Mouse (Mus musculus) kidney, adult 2 months (tissue): Measurements from ENCODE around the gene Lss. TPM values are rescaled to one million over a fixed set of nuclear protein-coding genes. Genes with fewer than 3 reads are reported as not detected.

ENCODE experiments used
- DNase-seq: peaks from one replicate; pipeline ENCODE4 v3.0.0; 2021
- H3K27ac ChIP-seq: fragments of 200-500 bp; 2 replicates; pipeline ENCODE4 v1.5.1; 2012; ENCODE audit warnings: low read depth, low read length, control low read depth, inconsistent platforms; ENCODE audit not compliant: insufficient read depth
- H3K27me3 ChIP-seq: fragments of 200-500 bp; replicated peaks from 2 replicates; pipeline ENCODE4 v1.6.1; 2012; ENCODE audit warnings: mild to moderate bottlenecking, moderate library complexity, low read length, inconsistent platforms; ENCODE audit not compliant: control insufficient read depth, insufficient read depth
- H3K36me3 ChIP-seq: fragments of 200-500 bp; 2 replicates; pipeline ENCODE4 v1.6.1; 2012; ENCODE audit warnings: mild to moderate bottlenecking, moderate library complexity, low read length, inconsistent platforms; ENCODE audit not compliant: control insufficient read depth, insufficient read depth
- H3K4me1 ChIP-seq: fragments of 200-500 bp; 2 replicates; pipeline ENCODE4 v1.6.1; 2011; ENCODE audit warnings: low read length; ENCODE audit not compliant: control insufficient read depth, insufficient read depth
- H3K4me3 ChIP-seq: fragments of 200-500 bp; 2 replicates; pipeline ENCODE4 v1.5.1; 2011; ENCODE audit warnings: mild to moderate bottlenecking, low read depth, low read length, control low read depth; ENCODE audit not compliant: insufficient read depth
- CTCF ChIP-seq: fragments of 200-500 bp; conservative IDR thresholded peaks from 2 replicates; pipeline ENCODE4 v1.5.1; 2011; ENCODE audit warnings: low read depth, mild to moderate bottlenecking, control low read depth, low read length, moderate library complexity, mixed read lengths; ENCODE audit not compliant: insufficient read depth, insufficient read length
- POLR2A ChIP-seq: fragments of 200-500 bp; IDR thresholded peaks from one replicate; pipeline ENCODE4 v1.6.1; 2011; ENCODE audit warnings: low read depth, low read length, control low read depth
- WGBS: fragments of 180-500 bp; shearing (Covaris S2); methylation state at CpG from one replicate; pipeline ENCODE4 v1.1.7; 2018; 5-methylcytosine and 5-hydroxymethylcytosine counted together
- polyA plus RNA-seq: library from polyadenylated mRNA; depleted of rRNA; stranded (reverse); fragments of >200 nt; gene quantifications from 2 replicates; pipeline ENCODE4 v1.2.3, GENCODE M21; 2012

Lss gene
- polyA plus RNA-seq, 1 experiment: 18.9 TPM

DNA sequence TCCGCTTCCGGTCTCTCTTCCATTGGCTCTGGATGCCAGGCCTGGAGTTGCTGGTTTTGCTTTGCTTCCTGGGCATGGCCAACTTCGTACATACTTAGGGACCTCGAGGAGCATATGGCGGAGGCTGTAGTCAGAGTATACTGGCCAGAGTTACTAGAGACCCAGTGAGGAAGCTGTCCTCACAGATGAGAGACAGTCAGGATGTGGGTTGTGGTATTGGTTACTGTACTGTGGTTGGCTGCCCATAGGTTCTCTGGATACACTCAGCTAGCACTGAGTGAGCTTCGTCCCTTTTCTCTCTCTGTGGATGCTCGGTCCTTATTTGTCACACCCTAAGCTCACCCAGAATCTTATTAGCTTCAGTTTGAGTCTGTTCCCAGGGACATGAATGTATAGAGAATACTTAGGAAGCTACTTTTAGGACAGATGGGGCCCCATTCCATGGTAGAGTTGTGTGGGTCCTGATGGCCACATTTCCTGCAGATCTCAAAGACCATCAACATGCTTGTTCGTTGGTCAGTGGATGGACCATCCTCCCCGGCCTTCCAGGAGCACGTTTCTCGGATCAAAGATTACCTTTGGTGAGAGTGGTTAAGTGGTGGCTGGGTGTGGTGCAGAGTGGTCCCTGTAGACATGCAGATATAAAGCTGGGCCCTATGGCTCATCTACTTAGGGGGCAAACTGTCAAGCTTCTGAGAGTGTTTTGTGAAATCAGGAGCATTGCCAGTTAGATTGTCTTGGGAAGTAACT, 10.1 kb downstream of the Lss start:
- no peak overlapping the region for H3K27ac ChIP-seq
- 94% methylated on average over 11 of the region's 11 CpGs for WGBS
- DNase-seq: no peak
- no peaks in the 10 kb centered on the region for H3K4me1 ChIP-seq
- H3K27me3 ChIP-seq: no peaks in the 10 kb centered on the region
- no peak for TF ChIP-seq CTCF
- TF ChIP-seq POLR2A: no peak
- H3K4me3 ChIP-seq: no peak overlapping the region
- H3K36me3 ChIP-seq: no peaks in the 10 kb centered on the region; the same call in 1 of the 2 replicates

- no peaks in the 10 kb centered on the region for H3K4me1 ChIP-seq
- no peak for TF ChIP-seq CTCF
- no peak for TF ChIP-seq POLR2A
- no peak for DNase-seq
- no peaks in the 10 kb centered on the region; the same call in 1 of the 2 replicates for H3K36me3 ChIP-seq
- no peak overlapping the region for H3K27ac ChIP-seq
- no peak overlapping the region for H3K4me3 ChIP-seq
- no peaks in the 10 kb centered on the region for H3K27me3 ChIP-seq
- 89% methylated on average over 10 of the region's 10 CpGs for WGBS
Observed at GRCm38 (mm10) chr10:76542636-76543375, 11.4 kb downstream of the Lss start.

GRCm38 (mm10) chr10:76546566-76546965, 15.2 kb downstream of the Lss start:
- Histone ChIP-seq H3K36me3 (no peaks in the 10 kb centered on the region), H3K4me3 (no peak overlapping the region), H3K27me3 (no peaks in the 10 kb centered on the region), H3K27ac (no peak overlapping the region), H3K4me1 (no peaks in the 10 kb centered on the region)
- 35% methylated on average over 8 of the region's 8 CpGs for WGBS
- TF ChIP-seq POLR2A (no peak), CTCF (no peak)
- DNase-seq: peak; percentile 42

DNA sequence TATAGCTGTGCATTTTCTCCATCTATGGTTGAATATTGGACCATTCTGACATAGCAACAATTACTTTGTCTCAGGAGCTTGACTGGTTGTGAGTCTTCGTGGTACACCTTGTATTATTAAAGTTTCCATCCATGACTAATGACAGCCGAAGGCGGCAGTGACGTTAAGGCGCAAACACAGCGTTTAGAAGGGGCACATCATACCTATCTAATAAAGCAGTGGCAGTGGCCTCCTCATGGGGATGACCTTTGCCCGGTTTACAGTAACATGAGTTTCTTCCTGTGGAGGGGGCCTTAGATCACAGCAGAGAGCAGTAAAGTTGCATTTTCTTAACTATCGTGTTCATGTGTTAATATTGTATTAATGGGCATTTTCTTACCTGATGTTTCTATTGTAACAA, 16.8 kb downstream of the Lss start:
- Histone ChIP-seq H3K4me3 (no peak overlapping the region), H3K4me1 (no peaks in the 10 kb centered on the region), H3K27me3 (no peaks in the 10 kb centered on the region), H3K36me3 (no peaks in the 10 kb centered on the region), H3K27ac (no peak overlapping the region)
- no peak for TF ChIP-seq CTCF
- no peak for TF ChIP-seq POLR2A
- DNase-seq: no peak
- 82% methylated on average over 8 of the region's 8 CpGs for WGBS

DNA sequence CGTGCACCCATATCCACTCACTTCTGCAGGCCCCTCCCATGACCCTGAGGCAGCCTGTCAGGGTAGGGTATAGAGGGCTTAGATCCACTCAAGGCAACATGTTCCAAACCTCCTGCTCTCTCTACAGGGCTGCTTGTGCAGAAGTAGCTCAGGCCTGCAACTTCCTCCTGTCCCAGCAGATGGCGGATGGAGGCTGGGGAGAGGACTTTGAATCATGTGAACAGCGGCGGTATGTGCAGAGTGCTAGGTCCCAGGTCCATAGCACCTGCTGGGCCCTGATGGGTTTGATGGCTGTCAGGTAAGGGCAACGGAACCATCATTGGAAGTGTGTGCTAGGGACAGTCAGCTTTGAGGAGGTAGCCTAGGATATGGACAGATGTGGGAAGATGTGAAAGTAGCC, 19.1 kb downstream of the Lss start:
- TF ChIP-seq POLR2A (no peak), CTCF (peak; percentile 52)
- Histone ChIP-seq H3K4me1 (no peaks in the 10 kb centered on the region), H3K27me3 (no peaks in the 10 kb centered on the region), H3K4me3 (no peak overlapping the region), H3K27ac (no peak overlapping the region), H3K36me3 (no peaks in the 10 kb centered on the region)
- 90% methylated on average over 5 of the region's 5 CpGs for WGBS
- peak; percentile 17 for DNase-seq

GRCm38 (mm10) chr10:76551556-76551955, 20.2 kb downstream of the Lss start:
- no peak overlapping the region for H3K27ac ChIP-seq
- TF ChIP-seq CTCF: no peak
- TF ChIP-seq POLR2A: no peak
- DNase-seq: no peak
- H3K4me3 ChIP-seq: no peak overlapping the region
- H3K36me3 ChIP-seq: no peaks in the 10 kb centered on the region
- H3K27me3 ChIP-seq: no peaks in the 10 kb centered on the region
- H3K4me1 ChIP-seq: no peaks in the 10 kb centered on the region
- WGBS: 81% methylated on average over 3 of the region's 3 CpGs

GRCm38 (mm10) chr10:76554061-76554460, 22.7 kb downstream of the Lss start:
- no peak for DNase-seq
- H3K4me3 ChIP-seq: no peak overlapping the region
- H3K36me3 ChIP-seq: no peaks in the 10 kb centered on the region
- H3K27me3 ChIP-seq: no peaks in the 10 kb centered on the region
- H3K27ac ChIP-seq: no peak overlapping the region
- WGBS: 91% methylated on average over 5 of the region's 5 CpGs
- no peaks in the 10 kb centered on the region for H3K4me1 ChIP-seq
- TF ChIP-seq CTCF (no peak), POLR2A (no peak)
